Mouse (Mus musculus): ENCODE results near the gene Mroh2a.
A peak's percentile ranks its signal among the peaks of the same experiment; 100 is the strongest.

Gene Mroh2a

GRCm38 (mm10) chr1:88279111-88280005 is 52.6 kb downstream of the Mroh2a start:
- peak; percentile 19 for DNase-seq

GRCm38 (mm10) chr1:88280006-88280690 is 53.4 kb downstream of the Mroh2a start:
- no peak for DNase-seq

- DNase-seq, result no peak
These were observed 55.5 kb downstream of the Mroh2a start for GRCm38 (mm10) chr1:88282301-88282700.

GRCm38 (mm10) chr1:88283376-88284227 is 56.8 kb downstream of the Mroh2a start:
- no peak for DNase-seq

GRCm38 (mm10) chr1:88284228-88284945 is 57.6 kb downstream of the Mroh2a start:
- no peak for DNase-seq

GRCm38 (mm10) chr1:88284946-88285320 is 58.1 kb downstream of the Mroh2a start:
- DNase-seq, result peak; percentile 50

- DNase-seq, result no peak
These were observed 58.9 kb downstream of the Mroh2a start for GRCm38 (mm10) chr1:88285652-88286051.

- peak; percentile 22 for DNase-seq
These were observed 59.5 kb downstream of the Mroh2a start for GRCm38 (mm10) chr1:88286136-88286845.

- no peak for DNase-seq
These were observed 60.3 kb downstream of the Mroh2a start for GRCm38 (mm10) chr1:88286887-88287696.

- DNase-seq, result peak; percentile 85
These were observed 60.9 kb downstream of the Mroh2a start for GRCm38 (mm10) chr1:88287697-88287980.

- DNase-seq, result peak; percentile 30
These were observed 61.4 kb downstream of the Mroh2a start for GRCm38 (mm10) chr1:88288056-88288788.

GRCm38 (mm10) chr1:88288789-88289127 is 62.0 kb downstream of the Mroh2a start:
- DNase-seq, result no peak

GRCm38 (mm10) chr1:88289152-88289551 is 62.4 kb downstream of the Mroh2a start:
- no peak for DNase-seq

- DNase-seq, result peak; percentile 77
These were observed 63.1 kb downstream of the Mroh2a start for GRCm38 (mm10) chr1:88289917-88290316.

- DNase-seq, result no peak
These were observed 63.7 kb downstream of the Mroh2a start for GRCm38 (mm10) chr1:88290511-88290910.

- DNase-seq, result no peak
These were observed 64.7 kb downstream of the Mroh2a start for GRCm38 (mm10) chr1:88291409-88292005.

GRCm38 (mm10) chr1:88292057-88292456 is 65.3 kb downstream of the Mroh2a start:
- DNase-seq, result no peak

GRCm38 (mm10) chr1:88294650-88295049 is 67.9 kb downstream of the Mroh2a start:
- DNase-seq, result peak; percentile 19

GRCm38 (mm10) chr1:88296171-88296920 is 69.6 kb downstream of the Mroh2a start:
- DNase-seq, result no peak
